Mouse (Mus musculus): ENCODE data around the gene Mtx1. TPM values are rescaled to one million over a fixed set of nuclear protein-coding genes. Genes with fewer than 3 reads are reported as not detected.

Gene Mtx1
- polyA plus RNA-seq, 1 experiment, result 257 TPM

DNA sequence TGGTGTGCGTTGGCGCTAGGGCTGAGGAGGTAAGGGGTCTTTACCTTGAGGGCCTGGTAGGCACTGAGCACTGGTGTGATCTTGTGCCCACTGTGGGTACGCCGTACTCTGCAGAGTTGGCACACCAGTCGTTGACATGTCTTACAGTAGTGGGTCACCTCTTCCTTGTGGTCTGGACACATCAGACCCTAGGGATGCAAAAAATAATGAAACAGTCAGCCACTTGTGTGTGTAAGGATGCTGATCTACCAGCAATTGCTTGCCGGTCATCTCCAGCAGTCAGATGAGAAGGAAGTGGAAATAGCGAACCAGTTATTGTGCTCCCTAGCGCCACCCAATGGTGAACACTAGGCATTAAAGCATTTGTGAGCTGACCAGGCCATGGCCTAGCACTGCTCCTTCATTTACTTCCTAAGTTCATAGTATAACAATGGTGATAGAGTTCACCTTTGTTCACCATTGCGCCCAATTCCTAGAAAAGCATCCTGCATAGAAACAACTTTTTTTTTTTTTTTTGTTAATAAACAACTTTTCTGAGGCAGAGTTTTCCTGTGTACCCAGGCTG lies 15.5 kb upstream of the Mtx1 start:
- WGBS, result 60% methylated on average over 9 of the region's 9 CpGs

DNA sequence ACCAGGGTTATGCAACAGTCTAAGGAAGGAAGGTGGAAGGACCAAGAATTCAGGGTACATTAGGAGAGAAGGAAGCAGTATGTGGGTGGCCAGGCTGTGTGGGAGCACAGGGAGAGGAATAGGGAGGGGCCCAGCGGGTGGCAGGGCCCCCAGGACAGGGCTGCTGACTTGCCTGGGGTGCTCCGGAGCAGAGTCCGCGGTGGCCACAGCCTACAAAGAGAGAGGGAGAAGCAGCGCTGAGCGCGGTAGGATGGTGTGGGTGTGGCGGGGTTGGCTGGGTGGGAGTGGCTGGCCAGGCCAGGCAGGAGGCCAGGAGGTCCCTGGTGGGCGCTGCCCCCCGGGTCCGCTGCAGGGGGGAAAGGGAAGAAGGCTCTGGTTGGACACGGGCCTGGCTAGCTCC lies 11.6 kb upstream of the Mtx1 start:
- Histone ChIP-seq H3K4me1 (ENCODE audit: control insufficient read depth, insufficient read depth, low read length) (peaks cover 6% of the 10 kb centered on the region), H3K4me3 (ENCODE audit: insufficient read depth, low read depth, low read length) (no peak overlapping the region), H3K27me3 (replicated peaks; ENCODE audit: control insufficient read depth, insufficient read depth, low read length) (no peaks in the 10 kb centered on the region), H3K27ac (ENCODE audit: insufficient read depth, low read depth, low read length) (no peak overlapping the region), H3K36me3 (ENCODE audit: control insufficient read depth, insufficient read depth, low read length) (no peaks in the 10 kb centered on the region)
- 44% methylated on average over 12 of the region's 12 CpGs for WGBS
- peak; percentile 35 for DNase-seq
- no peak for TF ChIP-seq POLR2A (IDR thresholded peaks at IDR 0.05; ENCODE audit: low read depth, low read length)
- no peak for TF ChIP-seq CTCF (conservative IDR thresholded peaks at IDR 0.05; ENCODE audit: insufficient read depth, insufficient read length, low read depth, low read length)

More for the DNA sequence above, 15.5 kb upstream of the Mtx1 start:
- Histone ChIP-seq H3K4me3 (ENCODE audit: insufficient read depth, low read depth, low read length) (no peak overlapping the region), H3K27ac (ENCODE audit: insufficient read depth, low read depth, low read length) (no peak overlapping the region), H3K27me3 (replicated peaks; ENCODE audit: control insufficient read depth, insufficient read depth, low read length) (no peaks in the 10 kb centered on the region), H3K36me3 (ENCODE audit: control insufficient read depth, insufficient read depth, low read length) (no peaks in the 10 kb centered on the region), H3K4me1 (ENCODE audit: control insufficient read depth, insufficient read depth, low read length) (peaks cover 18% of the 10 kb centered on the region)
- DNase-seq, result peak; percentile 87
- TF ChIP-seq POLR2A (IDR thresholded peaks at IDR 0.05; ENCODE audit: low read depth, low read length) (no peak), CTCF (conservative IDR thresholded peaks at IDR 0.05; ENCODE audit: insufficient read depth, insufficient read length, low read depth, low read length) (peak; percentile 88)

DNA sequence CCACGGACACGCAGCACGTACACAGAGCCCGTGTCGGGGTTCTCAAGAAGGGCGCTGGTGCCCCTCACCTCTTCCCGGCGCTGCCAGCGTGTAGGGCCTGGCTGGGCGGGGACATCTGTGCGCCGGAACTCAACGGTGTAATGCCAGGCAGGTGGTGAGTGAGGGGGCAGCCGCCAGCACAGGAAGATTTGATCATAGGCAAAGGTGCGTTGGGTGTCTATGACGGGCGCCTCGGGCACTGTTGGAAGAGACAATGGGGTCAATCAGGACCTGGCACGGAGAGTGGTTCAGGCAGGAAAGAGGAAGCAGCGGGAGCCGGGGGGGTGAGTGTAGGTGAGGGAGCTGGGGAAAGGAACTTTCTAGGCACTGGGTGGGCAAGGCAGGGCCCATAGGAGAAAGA lies 10.8 kb upstream of the Mtx1 start:
- TF ChIP-seq CTCF (conservative IDR thresholded peaks at IDR 0.05; ENCODE audit: insufficient read depth, insufficient read length, low read depth, low read length) (no peak), POLR2A (IDR thresholded peaks at IDR 0.05; ENCODE audit: low read depth, low read length) (no peak)
- 82% methylated on average over 21 of the region's 21 CpGs for WGBS
- H3K27me3 ChIP-seq (replicated peaks; ENCODE audit: control insufficient read depth, insufficient read depth, low read length), result no peaks in the 10 kb centered on the region
- no peaks in the 10 kb centered on the region; the same call in 1 of the 2 replicates for H3K4me1 ChIP-seq (ENCODE audit: control insufficient read depth, insufficient read depth, low read length)
- DNase-seq, result no peak
- no peak overlapping the region for H3K27ac ChIP-seq (ENCODE audit: insufficient read depth, low read depth, low read length)
- no peaks in the 10 kb centered on the region for H3K36me3 ChIP-seq (ENCODE audit: control insufficient read depth, insufficient read depth, low read length)
- H3K4me3 ChIP-seq (ENCODE audit: insufficient read depth, low read depth, low read length), result no peak overlapping the region

DNA sequence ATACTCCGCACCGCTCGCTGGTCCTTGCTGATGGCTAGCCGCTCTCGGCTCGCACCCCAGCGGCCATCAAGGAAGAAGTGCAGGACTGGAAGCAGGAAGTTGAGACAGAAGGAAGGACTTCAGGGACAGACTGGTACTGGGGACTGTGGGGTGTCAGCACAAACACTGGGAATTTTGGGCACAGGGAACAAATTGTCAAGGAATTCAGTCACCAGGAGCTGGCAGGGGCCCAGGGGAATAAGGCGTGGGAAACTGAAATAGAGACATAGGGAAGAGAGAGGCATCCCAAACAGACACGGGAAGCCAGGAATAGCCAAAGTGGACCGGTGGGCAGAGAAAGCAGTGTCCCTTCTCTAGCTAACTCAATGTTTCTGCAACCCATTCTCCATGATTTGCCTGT lies 9.6 kb upstream of the Mtx1 start:
- Histone ChIP-seq H3K27me3 (replicated peaks; ENCODE audit: control insufficient read depth, insufficient read depth, low read length) (no peaks in the 10 kb centered on the region), H3K4me3 (ENCODE audit: insufficient read depth, low read depth, low read length) (no peak overlapping the region), H3K4me1 (ENCODE audit: control insufficient read depth, insufficient read depth, low read length) (no peaks in the 10 kb centered on the region), H3K27ac (ENCODE audit: insufficient read depth, low read depth, low read length) (no peak overlapping the region), H3K36me3 (ENCODE audit: control insufficient read depth, insufficient read depth, low read length) (no peaks in the 10 kb centered on the region)
- WGBS, result 89% methylated on average over 10 of the region's 10 CpGs
- DNase-seq, result no peak
- TF ChIP-seq CTCF (conservative IDR thresholded peaks at IDR 0.05; ENCODE audit: insufficient read depth, insufficient read length, low read depth, low read length) (no peak), POLR2A (IDR thresholded peaks at IDR 0.05; ENCODE audit: low read depth, low read length) (no peak)

DNA sequence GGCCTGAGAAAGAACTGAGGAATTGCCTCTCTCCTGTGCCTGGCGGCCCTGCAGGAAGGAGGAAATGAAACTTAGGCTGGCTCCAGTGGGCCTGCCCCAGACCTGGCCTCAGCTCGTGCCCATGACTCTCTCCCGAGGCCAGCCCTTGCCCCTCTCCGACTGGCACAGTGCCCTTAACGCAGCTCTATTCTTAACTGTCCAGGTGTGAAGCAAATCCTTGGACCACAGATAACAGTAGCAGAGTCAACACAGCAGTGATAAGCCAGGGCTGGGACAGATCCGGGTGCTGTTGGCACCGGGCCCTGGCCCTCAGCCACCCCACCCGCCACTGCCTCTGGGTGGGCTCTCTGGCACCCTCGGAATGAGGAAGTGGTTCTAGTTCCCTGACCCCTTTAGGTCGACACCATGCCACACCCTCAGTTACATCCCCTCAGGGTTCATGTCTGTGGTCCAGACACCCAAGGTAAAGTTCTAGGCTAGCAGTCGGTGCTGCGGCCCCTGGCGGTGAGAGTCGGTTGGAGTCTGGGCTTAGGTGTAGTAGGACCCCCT lies 6.7 kb upstream of the Mtx1 start:
- no peaks in the 10 kb centered on the region for H3K27me3 ChIP-seq (replicated peaks; ENCODE audit: control insufficient read depth, insufficient read depth, low read length)
- no peaks in the 10 kb centered on the region for H3K36me3 ChIP-seq (ENCODE audit: control insufficient read depth, insufficient read depth, low read length)
- 0 out of 2 replicates have a peak overlapping the region, but pooled peaks have one; percentile 40 for H3K27ac ChIP-seq (ENCODE audit: insufficient read depth, low read depth, low read length)
- H3K4me1 ChIP-seq (ENCODE audit: control insufficient read depth, insufficient read depth, low read length), result no peaks in the 10 kb centered on the region
- no peak overlapping the region for H3K4me3 ChIP-seq (ENCODE audit: insufficient read depth, low read depth, low read length)
- WGBS, result 49% methylated on average over 14 of the region's 14 CpGs
- TF ChIP-seq POLR2A (IDR thresholded peaks at IDR 0.05; ENCODE audit: low read depth, low read length) (no peak), CTCF (conservative IDR thresholded peaks at IDR 0.05; ENCODE audit: insufficient read depth, insufficient read length, low read depth, low read length) (no peak)
- peak; percentile 31 for DNase-seq

DNA sequence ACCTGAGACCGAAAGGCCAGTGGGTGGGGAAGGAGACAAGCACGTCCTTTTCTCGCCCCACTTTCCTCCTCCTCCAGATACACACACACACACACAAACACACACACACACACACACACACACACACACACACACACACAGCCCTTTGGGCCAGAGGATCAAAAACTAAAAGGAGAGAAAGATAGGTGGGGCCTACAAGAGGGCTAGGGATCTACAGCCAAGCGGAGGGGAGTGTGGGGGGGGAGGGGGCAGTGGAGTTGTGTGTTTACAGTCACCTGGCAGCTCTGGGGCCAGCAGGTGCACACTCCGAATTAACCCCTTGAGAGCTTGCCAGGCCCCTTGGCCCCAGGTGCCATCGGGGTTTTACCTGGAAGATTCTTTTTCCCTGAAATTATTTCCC lies 5.7 kb upstream of the Mtx1 start:
- H3K27me3 ChIP-seq (replicated peaks; ENCODE audit: control insufficient read depth, insufficient read depth, low read length), result no peaks in the 10 kb centered on the region
- H3K4me3 ChIP-seq (ENCODE audit: insufficient read depth, low read depth, low read length), result no peak overlapping the region
- DNase-seq, result no peak
- 67% methylated on average over 6 of the region's 6 CpGs for WGBS
- 0 out of 2 replicates have a peak overlapping the region, but pooled peaks have one; percentile 40 for H3K27ac ChIP-seq (ENCODE audit: insufficient read depth, low read depth, low read length)
- TF ChIP-seq POLR2A (IDR thresholded peaks at IDR 0.05; ENCODE audit: low read depth, low read length) (no peak), CTCF (conservative IDR thresholded peaks at IDR 0.05; ENCODE audit: insufficient read depth, insufficient read length, low read depth, low read length) (no peak)
- H3K4me1 ChIP-seq (ENCODE audit: control insufficient read depth, insufficient read depth, low read length), result peaks cover 5% of the 10 kb centered on the region; the same call in 1 of the 2 replicates
- no peaks in the 10 kb centered on the region for H3K36me3 ChIP-seq (ENCODE audit: control insufficient read depth, insufficient read depth, low read length)

DNA sequence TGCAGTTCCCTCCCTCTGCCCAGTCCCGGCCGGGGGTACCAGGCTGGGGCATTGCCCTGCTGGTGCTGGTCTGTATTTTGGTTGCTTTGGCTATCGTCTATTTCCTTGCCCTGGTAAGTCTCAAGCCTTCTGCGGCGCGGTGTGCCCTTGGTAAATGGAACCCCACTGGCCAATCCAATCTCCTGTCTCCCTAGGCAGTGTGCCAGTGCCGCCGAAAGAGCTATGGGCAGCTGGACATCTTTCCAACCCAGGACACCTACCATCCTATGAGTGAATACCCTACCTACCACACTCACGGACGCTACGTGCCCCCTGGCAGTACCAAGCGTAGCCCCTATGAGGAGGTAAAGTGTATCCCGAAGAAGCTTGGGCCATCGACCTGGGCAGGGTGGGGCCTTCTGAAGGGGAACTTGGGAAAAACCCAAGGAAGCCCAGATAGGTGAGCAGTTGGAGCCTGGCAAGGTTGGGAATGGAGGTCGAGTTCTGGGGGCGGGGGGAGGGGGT lies 4.9 kb upstream of the Mtx1 start:
- H3K4me3 ChIP-seq (ENCODE audit: insufficient read depth, low read depth, low read length), result peak overlapping the region; percentile 9; the same call in 1 of the 2 replicates

More for the DNA sequence above, 4.9 kb upstream of the Mtx1 start:
- no peak for DNase-seq
- WGBS, result 72% methylated on average over 16 of the region's 16 CpGs
- H3K27ac ChIP-seq (ENCODE audit: insufficient read depth, low read depth, low read length), result no peak overlapping the region
- peaks cover 9% of the 10 kb centered on the region; the same call in 1 of the 2 replicates for H3K4me1 ChIP-seq (ENCODE audit: control insufficient read depth, insufficient read depth, low read length)
- TF ChIP-seq CTCF (conservative IDR thresholded peaks at IDR 0.05; ENCODE audit: insufficient read depth, insufficient read length, low read depth, low read length), result no peak
- H3K27me3 ChIP-seq (replicated peaks; ENCODE audit: control insufficient read depth, insufficient read depth, low read length), result no peaks in the 10 kb centered on the region
- H3K36me3 ChIP-seq (ENCODE audit: control insufficient read depth, insufficient read depth, low read length), result no peaks in the 10 kb centered on the region
